Mouse (Mus musculus) MEL (cell line): ENCODE measurements around the gene Crkl. TPM values are rescaled to one million over a fixed set of nuclear protein-coding genes. Genes with fewer than 3 reads are reported as not detected.

Source experiments
- DNase-seq: peaks from one replicate; pipeline ENCODE4 v3.0.0; 2011; ENCODE audit warnings: low read depth, low spot score
- H3K27ac ChIP-seq: 2 replicates; pipeline ENCODE4 v1.5.1; 2012; ENCODE audit warnings: low read depth, mild to moderate bottlenecking, control low read depth, low read length, moderate library complexity; ENCODE audit not compliant: control insufficient read depth
- H3K27me3 ChIP-seq, 2 experiments: fragments of 150-350 bp in 1 of 2; sonication (generic) in 1 of 2; 2 replicates each; pipeline ENCODE4 v1.6.1; 2012; ENCODE audit warnings: low read length in 2 of 2, mild to moderate bottlenecking in 2 of 2, improper control_type of control experiment in 1 of 2, moderate library complexity in 1 of 2; ENCODE audit not compliant: insufficient read depth in 2 of 2, control insufficient read depth in 1 of 2
- H3K36me3 ChIP-seq, 2 experiments: 2 replicates each; pipeline ENCODE4 v1.6.1; 2012 to 2014; ENCODE audit warnings: low read length in 2 of 2, improper control_type of control experiment in 1 of 2, inconsistent platforms in 1 of 2, mild to moderate bottlenecking in 1 of 2; ENCODE audit not compliant: insufficient read depth in 2 of 2, control insufficient read depth in 1 of 2
- H3K4me1 ChIP-seq, 2 experiments: fragments of 150-350 bp in 1 of 2; sonication (generic) in 1 of 2; 2 replicates each; pipeline ENCODE4 v1.6.1; 2012; ENCODE audit warnings: low read length in 2 of 2, improper control_type of control experiment in 1 of 2, mild to moderate bottlenecking in 1 of 2; ENCODE audit not compliant: insufficient read depth in 2 of 2, control insufficient read depth in 1 of 2
- H3K4me3 ChIP-seq, 2 experiments: fragments of 150-350 bp in 1 of 2; sonication (generic) in 1 of 2; 2 replicates each; pipeline ENCODE4 v1.5.1; 2012; ENCODE audit warnings: low read depth in 2 of 2, low read length in 2 of 2, mild to moderate bottlenecking in 2 of 2, moderate library complexity in 2 of 2, control low read depth in 1 of 2, improper control_type of control experiment in 1 of 2; ENCODE audit not compliant: control insufficient read depth in 1 of 2, insufficient read depth in 1 of 2
- H3K79me2 ChIP-seq: 2 replicates; pipeline ENCODE4 v1.6.1; 2012; ENCODE audit warnings: mild to moderate bottlenecking, low read length, moderate library complexity; ENCODE audit not compliant: control insufficient read depth, poor library complexity, insufficient read depth
- H3K9ac ChIP-seq: 2 replicates; pipeline ENCODE4 v1.6.1; 2012; ENCODE audit warnings: low read depth, mild to moderate bottlenecking, control low read depth, low read length, moderate library complexity; ENCODE audit not compliant: control insufficient read depth, poor library complexity, severe bottlenecking
- H3K9me3 ChIP-seq: fragments of 150-350 bp; sonication (generic); replicated peaks from 2 replicates; pipeline ENCODE4 v1.6.1; 2012; ENCODE audit warnings: mild to moderate bottlenecking, low read length, improper control_type of control experiment, moderate library complexity; ENCODE audit not compliant: insufficient read depth
- BHLHE40 ChIP-seq: IDR thresholded peaks from 2 replicates; pipeline ENCODE4 v1.6.1; 2012; ENCODE audit warnings: low read depth, mild to moderate bottlenecking, inconsistent platforms, low read length, improper control_type of control experiment, borderline replicate concordance
- CHD1 ChIP-seq: IDR thresholded peaks from 2 replicates; pipeline ENCODE4 v1.6.1; 2012; ENCODE audit warnings: low read depth, mild to moderate bottlenecking, inconsistent platforms, low read length, improper control_type of control experiment
- CHD2 ChIP-seq: IDR thresholded peaks from 2 replicates; pipeline ENCODE4 v1.6.1; 2011; ENCODE audit warnings: low read length, improper control_type of control experiment
- CTCF ChIP-seq, 3 experiments: IDR thresholded peaks in 2 of 3; conservative IDR thresholded peaks in 1 of 3; 2 replicates each; pipeline ENCODE4 v1.5.1; 2011 to 2012; ENCODE audit warnings: low read length in 3 of 3, low read depth in 2 of 3, mild to moderate bottlenecking in 2 of 3, improper control_type of control experiment in 1 of 3, inconsistent platforms in 1 of 3, mixed read lengths in 1 of 3, moderate library complexity in 1 of 3; ENCODE audit not compliant: control insufficient read depth in 1 of 3, insufficient read depth in 1 of 3, poor library complexity in 1 of 3, severe bottlenecking in 1 of 3
- E2F4 ChIP-seq: IDR thresholded peaks from 2 replicates; pipeline ENCODE4 v1.6.1; 2011; ENCODE audit warnings: low read depth, low read length, improper control_type of control experiment, borderline replicate concordance
- EP300 ChIP-seq, 2 experiments: IDR thresholded peaks; 2 replicates each; pipeline ENCODE4 v1.6.1; 2011; ENCODE audit warnings: improper control_type of control experiment in 2 of 2, low read length in 2 of 2, low read depth in 1 of 2, mild to moderate bottlenecking in 1 of 2
- GABPA ChIP-seq: IDR thresholded peaks from 2 replicates; pipeline ENCODE4 v1.6.1; 2012; ENCODE audit warnings: low read depth, mild to moderate bottlenecking, inconsistent platforms, low read length, improper control_type of control experiment, moderate library complexity
- GATA1 ChIP-seq: IDR thresholded peaks from 2 replicates; pipeline ENCODE4 v1.6.1; 2011; ENCODE audit warnings: low read depth, low read length, improper control_type of control experiment
- KAT2A ChIP-seq: conservative IDR thresholded peaks from 2 replicates; pipeline ENCODE4 v1.6.1; 2012; ENCODE audit warnings: low read depth, low read length, improper control_type of control experiment, inconsistent platforms
- MAX ChIP-seq: IDR thresholded peaks from 2 replicates; pipeline ENCODE4 v1.6.1; 2011; ENCODE audit warnings: low read length, improper control_type of control experiment
- MAZ ChIP-seq: IDR thresholded peaks from 2 replicates; pipeline ENCODE4 v1.6.1; 2012; ENCODE audit warnings: low read depth, mild to moderate bottlenecking, inconsistent platforms, low read length, improper control_type of control experiment
- MEF2A ChIP-seq: IDR thresholded peaks from 2 replicates; pipeline ENCODE4 v1.6.1; 2014; ENCODE audit warnings: low read depth, mild to moderate bottlenecking, inconsistent platforms, low read length, improper control_type of control experiment; ENCODE audit not compliant: poor library complexity, insufficient replicate concordance, severe bottlenecking; ENCODE audit errors: extremely low read depth
- MYC ChIP-seq: IDR thresholded peaks from 2 replicates; pipeline ENCODE4 v1.6.1; 2011; ENCODE audit warnings: low read depth, mild to moderate bottlenecking, low read length, improper control_type of control experiment, moderate library complexity
- NELFE ChIP-seq: IDR thresholded peaks from 2 replicates; pipeline ENCODE4 v1.6.1; 2011; ENCODE audit warnings: low read depth, low read length, improper control_type of control experiment
- NRF1 ChIP-seq: IDR thresholded peaks from 2 replicates; pipeline ENCODE4 v1.6.1; 2014; ENCODE audit warnings: low read depth, mild to moderate bottlenecking, inconsistent platforms, low read length, improper control_type of control experiment, moderate library complexity; ENCODE audit not compliant: poor library complexity, insufficient read depth, severe bottlenecking
- POLR2AphosphoS2 ChIP-seq: IDR thresholded peaks from 2 replicates; pipeline ENCODE4 v1.6.1; 2011; ENCODE audit warnings: low read length, improper control_type of control experiment
- RAD21 ChIP-seq: IDR thresholded peaks from 2 replicates; pipeline ENCODE4 v1.6.1; 2011; ENCODE audit warnings: mild to moderate bottlenecking, low read depth, low read length, improper control_type of control experiment
- RCOR1 ChIP-seq: IDR thresholded peaks from 2 replicates; pipeline ENCODE4 v1.6.1; 2012; ENCODE audit warnings: low read depth, mild to moderate bottlenecking, inconsistent platforms, low read length, improper control_type of control experiment
- SIN3A ChIP-seq: IDR thresholded peaks from 2 replicates; pipeline ENCODE4 v1.6.1; 2012; ENCODE audit warnings: low read length, improper control_type of control experiment, inconsistent platforms
- SMC3 ChIP-seq: IDR thresholded peaks from 2 replicates; pipeline ENCODE4 v1.6.1; 2011; ENCODE audit warnings: low read depth, low read length, improper control_type of control experiment
- TAL1 ChIP-seq: IDR thresholded peaks from 2 replicates; pipeline ENCODE4 v1.6.1; 2012; ENCODE audit warnings: mild to moderate bottlenecking, inconsistent platforms, low read length, moderate library complexity, mixed read lengths
- TBP ChIP-seq: IDR thresholded peaks from 2 replicates; pipeline ENCODE4 v1.8.0; 2011; ENCODE audit warnings: low read depth, low read length, improper control_type of control experiment
- TCF12 ChIP-seq: IDR thresholded peaks from 2 replicates; pipeline ENCODE4 v1.6.1; 2014; ENCODE audit warnings: low read depth, mild to moderate bottlenecking, inconsistent platforms, low read length, improper control_type of control experiment, moderate library complexity
- UBTF ChIP-seq: IDR thresholded peaks from 2 replicates; pipeline ENCODE4 v1.6.1; 2012; ENCODE audit warnings: low read depth, mild to moderate bottlenecking, inconsistent platforms, low read length, improper control_type of control experiment, moderate library complexity, borderline replicate concordance; ENCODE audit not compliant: insufficient read depth
- USF1 ChIP-seq: IDR thresholded peaks from 2 replicates; pipeline ENCODE4 v1.6.1; 2014; ENCODE audit warnings: low read depth, mild to moderate bottlenecking, inconsistent platforms, low read length, improper control_type of control experiment, moderate library complexity
- USF2 ChIP-seq, 2 experiments: IDR thresholded peaks; 2 replicates each; pipeline ENCODE4 v1.6.1; 2011 to 2012; ENCODE audit warnings: improper control_type of control experiment in 2 of 2, low read length in 2 of 2, borderline replicate concordance in 1 of 2, inconsistent platforms in 1 of 2, low read depth in 1 of 2, mild to moderate bottlenecking in 1 of 2; ENCODE audit not compliant: insufficient read depth in 1 of 2
- ZC3H11A ChIP-seq: IDR thresholded peaks from 2 replicates; pipeline ENCODE4 v1.6.1; 2012; ENCODE audit warnings: low read depth, mild to moderate bottlenecking, inconsistent platforms, low read length, improper control_type of control experiment
- ZMIZ1 ChIP-seq: IDR thresholded peaks from 2 replicates; pipeline ENCODE4 v1.6.1; 2012; ENCODE audit warnings: low read depth, mild to moderate bottlenecking, inconsistent platforms, low read length, improper control_type of control experiment, moderate library complexity
- ZNF384 ChIP-seq: IDR thresholded peaks from 2 replicates; pipeline ENCODE4 v1.6.1; 2012; ENCODE audit warnings: low read depth, mild to moderate bottlenecking, inconsistent platforms, low read length, improper control_type of control experiment
- polyA plus RNA-seq, 2 experiments: library from polyadenylated mRNA; stranded (reverse) in 1 of 2; unstranded in 1 of 2; fragments of >175 nt in 1 of 2; fragments of >200 nt in 1 of 2; gene quantifications; 2 replicates each; pipeline versions ENCODE4 v1.2.1 to v1.2.4; 2012; ENCODE audit warnings: low replicate concordance in 2 of 2, low read depth in 1 of 2; ENCODE audit not compliant: insufficient read length in 2 of 2, insufficient read depth in 1 of 2, missing spikeins in 1 of 2
- total RNA-seq: library from RNA; depleted of rRNA; stranded (reverse); fragments of 300-350 nt; gene quantifications from 2 replicates; pipeline ENCODE4 v1.2.3, GENCODE M21; 2012

Crkl gene
- total and polyA plus RNA-seq, 3 experiments: 14.9 to 146 (median 34.6) TPM

DNA sequence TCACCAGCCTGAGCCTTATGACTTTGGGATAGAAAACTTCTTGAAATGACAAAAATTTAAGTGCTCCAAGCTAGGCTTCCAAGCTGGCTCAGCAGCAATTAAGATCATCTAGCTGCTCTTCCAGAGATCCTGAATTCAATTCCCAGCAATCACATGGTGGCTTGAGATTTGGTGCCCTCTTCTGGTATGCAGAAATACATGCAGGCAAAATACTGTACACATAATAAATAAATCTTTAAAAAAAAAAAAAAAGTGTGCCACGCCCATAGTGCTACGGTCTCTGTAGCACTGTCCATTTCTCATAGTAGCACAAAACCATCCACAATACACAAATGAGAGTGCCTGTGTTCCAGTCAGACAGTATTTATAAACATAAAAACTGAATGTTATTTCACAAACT lies 19.2 kb upstream of the Crkl start:
- H3K9me3 ChIP-seq: no peaks in the 10 kb centered on the region
- H3K36me3 ChIP-seq: no peaks in the 10 kb centered on the region; a peak in 1 of 4 replicates
- no peaks in the 10 kb centered on the region for H3K4me1 ChIP-seq
- H3K4me3 ChIP-seq: no peak overlapping the region
- H3K27me3 ChIP-seq: no peaks in the 10 kb centered on the region
- peak; percentile 49 for DNase-seq
- no peak overlapping the region for H3K27ac ChIP-seq
- no peak overlapping the region for H3K9ac ChIP-seq
- no peak for TF ChIP-seq MAZ
- no peak for TF ChIP-seq UBTF
- TF ChIP-seq NRF1: no peak
- TF ChIP-seq POLR2AphosphoS2: no peak
- TF ChIP-seq GATA1: no peak
- TF ChIP-seq TCF12: no peak
- TF ChIP-seq TBP: no peak
- TF ChIP-seq EP300 (IDR thresholded peaks at IDR 0.05; ENCODE audit: low read depth in 1 of 2, low read length in 2 of 2): no peak
- no peak for TF ChIP-seq RCOR1
- TF ChIP-seq MEF2A: no peak
- TF ChIP-seq USF2 (IDR thresholded peaks at IDR 0.05; ENCODE audit: borderline replicate concordance in 1 of 2, insufficient read depth in 1 of 2, low read depth in 1 of 2, low read length in 2 of 2): no peak
- no peak for TF ChIP-seq E2F4
- no peak for TF ChIP-seq CHD1
- peak; percentile 50 for TF ChIP-seq SMC3
- peak; percentile 49; the same call in 1 of the 2 replicates for TF ChIP-seq USF1
- no peak for TF ChIP-seq BHLHE40
- TF ChIP-seq MYC: peak; percentile 73
- peak; percentile 35; the same call in 1 of the 2 replicates for TF ChIP-seq ZC3H11A
- TF ChIP-seq NELFE: no peak
- TF ChIP-seq MAX: no peak
- TF ChIP-seq GABPA: no peak
- TF ChIP-seq KAT2A: no peak
- TF ChIP-seq CHD2: no peak
- TF ChIP-seq ZMIZ1: no peak
- no peak for TF ChIP-seq SIN3A
- peak; percentile 96 for TF ChIP-seq ZNF384
- TF ChIP-seq CTCF (IDR thresholded peaks at IDR 0.05 in 2 of 3, conservative IDR thresholded peaks at IDR 0.05 in 1 of 3; ENCODE audit: control insufficient read depth in 1 of 3, insufficient read depth in 1 of 3, low read depth in 2 of 3, low read length in 3 of 3, poor library complexity in 1 of 3, severe bottlenecking in 1 of 3): peak; percentile 20 to 64 (median 60); a peak in 5 of 6 replicates
- no peak for TF ChIP-seq TAL1
- TF ChIP-seq RAD21: peak; percentile 58
- H3K79me2 ChIP-seq: no peaks in the 10 kb centered on the region
